ENCODE assay signal across 8 mouse cellular contexts in the genomic region with DNA sequence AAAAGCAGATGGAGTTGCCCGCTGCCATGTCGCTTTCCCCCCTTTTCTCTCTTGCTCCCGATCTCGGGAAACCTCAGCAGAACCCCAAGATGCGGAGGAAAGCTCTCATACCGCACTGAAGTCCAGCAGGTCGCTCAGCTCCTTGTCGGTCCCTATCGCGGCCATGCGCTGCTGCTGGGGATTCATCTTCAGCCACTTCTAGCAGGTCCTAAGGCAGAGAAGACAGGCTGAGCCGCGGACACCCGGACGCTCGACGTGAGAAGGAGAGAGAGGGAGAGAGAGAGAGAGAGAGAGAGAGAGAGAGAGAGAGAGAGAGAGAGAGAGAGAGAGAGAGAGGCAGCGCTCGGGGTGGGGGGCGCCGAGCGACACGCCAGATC. TPM values are rescaled to one million over a fixed set of nuclear protein-coding genes. Genes with fewer than 3 reads are reported as not detected.
DNase-seq lines count a peak whose midpoint lies in the region; ATAC-seq and TF ChIP-seq lines count a peak whose summit lies in the region.

No protein-coding gene starts in this region.

- ATAC-seq in CD4-positive, CD25-positive, alpha-beta regulatory T cell, adult 4 months, result peak; percentile 27
- no peak for ATAC-seq in embryonic facial prominence, embryonic 11.5 days (replicated peaks; ENCODE audit: insufficient number of reproducible peaks, low FRiP score, low TSS enrichment, low read depth)
- ATAC-seq in kidney, postnatal 0 days (replicated peaks; ENCODE audit: low FRiP score, low read depth), result peak; percentile 31; the same call in 1 of the 2 replicates
- peak; percentile 27 for ATAC-seq in liver, embryonic 16.5 days (ENCODE audit: low read depth)
- ATAC-seq in neural tube, embryonic 13.5 days (ENCODE audit: low read depth), result peak; percentile 34

- no peak for TF ChIP-seq CTCF in kidney, postnatal 0 days (IDR thresholded peaks at IDR 0.05; ENCODE audit: low read depth)

- no peaks in the 10 kb centered on the region for H3K9me3 ChIP-seq in embryonic facial prominence, embryonic 11.5 days (replicated peaks; ENCODE audit: control insufficient read depth, low read length)
- no peaks in the 10 kb centered on the region for H3K9me3 ChIP-seq in heart, embryonic 10.5 days
- no peaks in the 10 kb centered on the region for H3K9me3 ChIP-seq in kidney, postnatal 0 days (replicated peaks; ENCODE audit: low read length)
- no peaks in the 10 kb centered on the region for H3K9me3 ChIP-seq in liver, embryonic 16.5 days (replicated peaks; ENCODE audit: control insufficient read depth, low read length)
- no peaks in the 10 kb centered on the region for H3K9me3 ChIP-seq in neural tube, embryonic 13.5 days

- 0% methylated on average over 23 of the region's 23 CpGs for WGBS in embryonic facial prominence, embryonic 11.5 days
- under 1% methylated on average over 20 of the region's 23 CpGs for WGBS in heart, embryonic 10.5 days
- WGBS in kidney, postnatal 0 days, result under 1% methylated on average over 20 of the region's 23 CpGs
- WGBS in liver, embryonic 16.5 days (ENCODE audit: insufficient replicate concordance), result under 1% methylated on average over 20 of the region's 23 CpGs
- 1% methylated on average over 22 of the region's 23 CpGs for WGBS in neural tube, embryonic 13.5 days

- H3K36me3 ChIP-seq in embryonic facial prominence, embryonic 11.5 days (replicated peaks; ENCODE audit: control insufficient read depth, insufficient read depth, low read depth, low read length), result no peaks in the 10 kb centered on the region
- peaks cover 14% of the 10 kb centered on the region; the same call in 1 of the 2 replicates for H3K36me3 ChIP-seq in heart, embryonic 10.5 days
- no peaks in the 10 kb centered on the region for H3K36me3 ChIP-seq in kidney, postnatal 0 days (ENCODE audit: insufficient read depth, low read length)
- no peaks in the 10 kb centered on the region for H3K36me3 ChIP-seq in liver, embryonic 16.5 days (ENCODE audit: control insufficient read depth, insufficient read depth)
- H3K36me3 ChIP-seq in neural tube, embryonic 13.5 days, result no peaks in the 10 kb centered on the region

- DNase-seq in ZHBTc4 (ENCODE audit: low read depth, low spot score), result peak; percentile 73
- peak; percentile 52 for DNase-seq in embryonic facial prominence, embryonic 11.5 days (ENCODE audit: low spot score)
- DNase-seq in heart, embryonic 10.5 days (ENCODE audit: low spot score), result peak; percentile 79
- DNase-seq in kidney, postnatal 0 days (ENCODE audit: low spot score), result peak; percentile 68
- DNase-seq in B cell, adult 2 months, result no peak

- H3K4me3 ChIP-seq in embryonic facial prominence, embryonic 11.5 days (ENCODE audit: low read depth, low read length), result peak overlapping the region; percentile 97
- H3K4me3 ChIP-seq in heart, embryonic 10.5 days, result peak overlapping the region; percentile 99
- H3K4me3 ChIP-seq in kidney, postnatal 0 days (replicated peaks; ENCODE audit: low read depth, low read length), result peak overlapping the region; percentile 100
- H3K4me3 ChIP-seq in liver, embryonic 16.5 days (ENCODE audit: low read depth, low read length), result peak overlapping the region; percentile 97
- peak overlapping the region; percentile 89 for H3K4me3 ChIP-seq in neural tube, embryonic 13.5 days

- H3K27me3 ChIP-seq in embryonic facial prominence, embryonic 11.5 days (ENCODE audit: control insufficient read depth, insufficient read depth, low read length), result no peaks in the 10 kb centered on the region
- no peaks in the 10 kb centered on the region for H3K27me3 ChIP-seq in heart, embryonic 10.5 days (ENCODE audit: insufficient read depth, poor library complexity, severe bottlenecking)
- no peaks in the 10 kb centered on the region for H3K27me3 ChIP-seq in kidney, postnatal 0 days (ENCODE audit: insufficient read depth, low read length)
- H3K27me3 ChIP-seq in liver, embryonic 16.5 days (ENCODE audit: control insufficient read depth, insufficient read depth, low read depth, low read length), result no peaks in the 10 kb centered on the region
- no peaks in the 10 kb centered on the region for H3K27me3 ChIP-seq in neural tube, embryonic 13.5 days

- no peaks in the 10 kb centered on the region for H3K4me1 ChIP-seq in embryonic facial prominence, embryonic 11.5 days (ENCODE audit: control insufficient read depth, insufficient read depth, low read length)
- peaks cover 11% of the 10 kb centered on the region; the same call in 1 of the 2 replicates for H3K4me1 ChIP-seq in heart, embryonic 10.5 days
- peaks cover 10% of the 10 kb centered on the region; the same call in 1 of the 2 replicates for H3K4me1 ChIP-seq in kidney, postnatal 0 days (replicated peaks; ENCODE audit: insufficient read depth, low read length)
- peaks cover 13% of the 10 kb centered on the region for H3K4me1 ChIP-seq in liver, embryonic 16.5 days (ENCODE audit: control insufficient read depth, low read depth, low read length)
- peaks cover 31% of the 10 kb centered on the region for H3K4me1 ChIP-seq in neural tube, embryonic 13.5 days (replicated peaks)

- H3K4me2 ChIP-seq in embryonic facial prominence, embryonic 11.5 days (ENCODE audit: low read depth, low read length), result peak overlapping the region; percentile 51
- peak overlapping the region; percentile 89 for H3K4me2 ChIP-seq in kidney, postnatal 0 days (ENCODE audit: low read length)
- peak overlapping the region; percentile 97 for H3K4me2 ChIP-seq in liver, embryonic 16.5 days (ENCODE audit: low read depth, low read length)
- peak overlapping the region; percentile 79 for H3K4me2 ChIP-seq in neural tube, embryonic 13.5 days

- H3K27ac ChIP-seq in embryonic facial prominence, embryonic 11.5 days (replicated peaks; ENCODE audit: low read depth, low read length), result peak overlapping the region; percentile 97
- H3K27ac ChIP-seq in heart, embryonic 10.5 days, result peak overlapping the region; percentile 99
- peak overlapping the region; percentile 97 for H3K27ac ChIP-seq in kidney, postnatal 0 days
- H3K27ac ChIP-seq in liver, embryonic 16.5 days (ENCODE audit: low read length), result peak overlapping the region; percentile 87
- peak overlapping the region; percentile 98 for H3K27ac ChIP-seq in neural tube, embryonic 13.5 days (replicated peaks)

- peak overlapping the region; percentile 100 for H3K9ac ChIP-seq in embryonic facial prominence, embryonic 11.5 days (replicated peaks; ENCODE audit: low read length)
- H3K9ac ChIP-seq in kidney, postnatal 0 days (ENCODE audit: low read depth, low read length), result peak overlapping the region; percentile 100
- peak overlapping the region; percentile 97 for H3K9ac ChIP-seq in liver, embryonic 16.5 days (ENCODE audit: low read depth, low read length)
- peak overlapping the region; percentile 99 for H3K9ac ChIP-seq in neural tube, embryonic 13.5 days

RNA-seq across cellular contexts. Expression of gene Tcf12, which starts 1.1 kb away (rescaled TPM):
- 10 to 100 TPM; 33.8 to 39.6 TPM for polyA plus RNA-seq in CD4-positive, CD25-positive, alpha-beta regulatory T cell, adult 4 months (2017; shearing (Covaris generic))
- polyA plus RNA-seq in embryonic facial prominence, embryonic 11.5 days (2014; fragmentation: Nextera tagmentation; extraction: Ambion mirVana), result 204 and 230 TPM in 2 replicates
- polyA plus RNA-seq in heart, embryonic 10.5 days (2016; fragmentation: Nextera tagmentation; extraction: Ambion mirVana), result 41.5 and 64.8 TPM in 2 replicates
- polyA plus RNA-seq in kidney, postnatal 0 days (2015; fragmentation: Nextera tagmentation; extraction: Ambion mirVana), result 44.9 and 47.4 TPM in 2 replicates
- 8.2 and 8.6 TPM in 2 replicates for polyA plus RNA-seq in liver, embryonic 16.5 days (2015; fragmentation: Nextera tagmentation; extraction: Ambion mirVana)
- 120 and 121 TPM in 2 replicates for polyA plus RNA-seq in neural tube, embryonic 13.5 days (2015; fragmentation: Nextera tagmentation; extraction: Ambion mirVana)

Comparison
In these comparisons a context has a peak if more than half of its experiments do, and no peak if none do; other contexts are left out.
1. DNase-seq: peak in ZHBTc4 (single experiment), embryonic facial prominence, embryonic 11.5 days (single experiment), heart, embryonic 10.5 days (single experiment) and kidney, postnatal 0 days (single experiment); none in B cell, adult 2 months (0 of 2).
2. Peak in every context shown above with its lines, with median percentiles within 50 percentile points of each other: H3K27ac ChIP-seq, H3K4me2 ChIP-seq, H3K4me3 ChIP-seq and H3K9ac ChIP-seq.